Mouse (Mus musculus) hindbrain, embryonic 13.5 days (tissue): Measurements from ENCODE around the gene Slc9b2. TPM values are rescaled to one million over a fixed set of nuclear protein-coding genes. Genes with fewer than 3 reads are reported as not detected.

Experiments used
- ATAC-seq: fragments of 200-750 bp; cut with Nextera tagmentation; 2 replicates; pipeline ENCODE4 v1.8.0; 2017; ENCODE audit warnings: moderate TSS enrichment; ENCODE audit not compliant: low FRiP score
- H3K27ac ChIP-seq: fragments of 300-500 bp; sonication (generic); 2 replicates; pipeline ENCODE4 v1.5.1; 2015; ENCODE audit warnings: inconsistent platforms, mild to moderate bottlenecking, moderate library complexity
- H3K27me3 ChIP-seq: fragments of 300-500 bp; sonication (generic); 2 replicates; pipeline ENCODE4 v1.6.1; 2015; ENCODE audit warnings: mild to moderate bottlenecking, inconsistent platforms
- H3K36me3 ChIP-seq: fragments of 300-500 bp; sonication (generic); 2 replicates; pipeline ENCODE4 v1.6.1; 2015; ENCODE audit warnings: mild to moderate bottlenecking, inconsistent platforms
- H3K4me1 ChIP-seq: fragments of 300-500 bp; sonication (generic); replicated peaks from 2 replicates; pipeline ENCODE4 v1.6.1; 2015; ENCODE audit warnings: inconsistent platforms
- H3K4me2 ChIP-seq: fragments of 300-500 bp; sonication (generic); 2 replicates; pipeline ENCODE4 v1.6.1; 2015; ENCODE audit warnings: inconsistent platforms, mild to moderate bottlenecking, moderate library complexity
- H3K4me3 ChIP-seq: fragments of 300-500 bp; sonication (generic); 2 replicates; pipeline ENCODE4 v1.5.1; 2015; ENCODE audit warnings: mild to moderate bottlenecking, inconsistent platforms
- H3K9ac ChIP-seq: fragments of 300-500 bp; sonication (generic); 2 replicates; pipeline ENCODE4 v1.6.1; 2015; ENCODE audit warnings: mild to moderate bottlenecking, inconsistent platforms
- H3K9me3 ChIP-seq: fragments of 300-500 bp; sonication (generic); 2 replicates; pipeline ENCODE4 v1.6.1; 2016; ENCODE audit warnings: inconsistent platforms
- whole genome bisulfite sequencing: fragments of 180-500 bp; shearing (Covaris S2); methylation state at CpG from one replicate; pipeline ENCODE4 v1.1.7; 2015; 5-methylcytosine and 5-hydroxymethylcytosine counted together
- polyA plus RNA-seq: library from polyadenylated mRNA; unstranded; fragments of >200 nt; fragmentation: Nextera tagmentation; extraction: Ambion mirVana; gene quantifications from 2 replicates; pipeline ENCODE4 v1.2.1, GENCODE M21; 2015

The Slc9b2 gene
- polyA plus RNA-seq, 1 experiment from 2014 or later, result 1.4 TPM

GRCm38 (mm10) chr3:135288138-135288750 lies 19.3 kb upstream of the Slc9b2 start:
- 90% methylated on average over 8 of the region's 8 CpGs for WGBS
- H3K27me3 ChIP-seq, result no peaks in the 10 kb centered on the region
- no peak overlapping the region for H3K4me2 ChIP-seq
- no peak for ATAC-seq
- H3K4me1 ChIP-seq, result no peaks in the 10 kb centered on the region
- H3K4me3 ChIP-seq, result no peak overlapping the region
- no peaks in the 10 kb centered on the region for H3K9me3 ChIP-seq
- H3K36me3 ChIP-seq, result no peaks in the 10 kb centered on the region
- no peak overlapping the region for H3K27ac ChIP-seq
- no peak overlapping the region for H3K9ac ChIP-seq

DNA sequence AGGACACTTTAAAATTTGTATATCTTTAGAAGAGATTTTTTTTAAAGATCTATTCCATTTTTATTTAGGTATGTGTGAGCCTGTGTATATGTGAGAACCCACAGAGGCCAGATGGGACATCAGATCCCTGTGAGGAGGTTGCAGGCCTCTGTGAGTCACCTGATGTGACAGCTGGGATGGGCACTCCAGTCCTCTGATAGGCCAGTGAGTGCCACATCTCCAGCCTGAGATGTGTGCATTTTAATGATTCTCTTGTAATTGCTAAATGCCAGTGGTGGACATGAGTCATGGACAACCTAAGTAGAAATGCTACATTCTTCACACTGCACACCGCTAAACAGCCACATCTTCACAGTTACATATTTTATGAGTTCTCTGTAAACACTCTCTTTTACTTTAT lies 18.4 kb upstream of the Slc9b2 start:
- Histone ChIP-seq H3K9me3 (no peaks in the 10 kb centered on the region), H3K27me3 (no peaks in the 10 kb centered on the region), H3K9ac (no peak overlapping the region), H3K4me2 (no peak overlapping the region), H3K27ac (no peak overlapping the region), H3K36me3 (no peaks in the 10 kb centered on the region), H3K4me3 (no peak overlapping the region), H3K4me1 (peaks cover 3% of the 10 kb centered on the region; the same call in 1 of the 2 replicates)
- no peak for ATAC-seq
- 92% methylated on average over 1 of the region's 1 CpGs for WGBS

GRCm38 (mm10) chr3:135290249-135290894 lies 17.1 kb upstream of the Slc9b2 start:
- ATAC-seq, result peak; percentile 83
- WGBS, result 100% methylated on average over 5 of the region's 7 CpGs
- H3K4me3 ChIP-seq, result no peak overlapping the region
- no peaks in the 10 kb centered on the region for H3K36me3 ChIP-seq
- H3K4me2 ChIP-seq, result no peak overlapping the region
- H3K9ac ChIP-seq, result no peak overlapping the region
- no peak overlapping the region for H3K27ac ChIP-seq
- H3K27me3 ChIP-seq, result no peaks in the 10 kb centered on the region
- peaks cover 3% of the 10 kb centered on the region; the same call in 1 of the 2 replicates for H3K4me1 ChIP-seq
- H3K9me3 ChIP-seq, result no peaks in the 10 kb centered on the region

GRCm38 (mm10) chr3:135293703-135294102 lies 13.8 kb upstream of the Slc9b2 start:
- Histone ChIP-seq H3K9me3 (no peaks in the 10 kb centered on the region), H3K9ac (no peak overlapping the region), H3K4me3 (no peak overlapping the region), H3K36me3 (no peaks in the 10 kb centered on the region), H3K27ac (no peak overlapping the region), H3K4me1 (peaks cover 3% of the 10 kb centered on the region; the same call in 1 of the 2 replicates), H3K4me2 (no peak overlapping the region), H3K27me3 (no peaks in the 10 kb centered on the region)
- peak; percentile 6; the same call in 1 of the 2 replicates for ATAC-seq
- 53% methylated on average over 7 of the region's 7 CpGs for WGBS

DNA sequence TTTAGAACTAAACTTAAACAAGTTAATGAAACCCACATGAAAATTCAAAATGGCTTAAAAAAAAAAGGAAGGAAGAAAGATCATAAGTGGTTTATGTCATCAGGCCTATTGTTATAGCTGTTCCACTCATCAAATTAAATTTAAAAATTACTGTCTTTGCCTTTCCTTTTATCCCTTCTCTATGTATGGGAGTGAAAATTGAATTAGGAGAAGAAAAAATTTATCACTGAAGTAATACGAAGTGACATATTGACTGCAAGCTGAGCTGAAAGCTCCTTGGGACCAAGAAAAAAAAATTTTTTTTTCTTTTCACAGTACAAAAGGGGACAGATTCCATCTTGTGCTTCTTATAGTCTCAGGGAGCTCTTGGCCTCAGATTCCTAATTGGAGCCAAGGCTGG lies 11.9 kb upstream of the Slc9b2 start:
- H3K36me3 ChIP-seq, result no peaks in the 10 kb centered on the region
- WGBS, result 90% methylated on average over 1 of the region's 1 CpGs
- no peak overlapping the region for H3K4me2 ChIP-seq
- no peak for ATAC-seq
- H3K9me3 ChIP-seq, result no peaks in the 10 kb centered on the region
- H3K4me3 ChIP-seq, result no peak overlapping the region
- H3K9ac ChIP-seq, result no peak overlapping the region
- H3K27ac ChIP-seq, result no peak overlapping the region
- H3K27me3 ChIP-seq, result no peaks in the 10 kb centered on the region
- H3K4me1 ChIP-seq, result peaks cover 3% of the 10 kb centered on the region; the same call in 1 of the 2 replicates

- no peak overlapping the region for H3K4me2 ChIP-seq
- no peak overlapping the region for H3K4me3 ChIP-seq
- no peaks in the 10 kb centered on the region for H3K9me3 ChIP-seq
- peaks cover 3% of the 10 kb centered on the region; the same call in 1 of the 2 replicates for H3K4me1 ChIP-seq
- 89% methylated on average over 3 of the region's 3 CpGs for WGBS
- no peak overlapping the region for H3K9ac ChIP-seq
- H3K27me3 ChIP-seq, result no peaks in the 10 kb centered on the region
- no peaks in the 10 kb centered on the region for H3K36me3 ChIP-seq
- H3K27ac ChIP-seq, result no peak overlapping the region
- no peak for ATAC-seq
These were observed 8.9 kb upstream of the Slc9b2 start for GRCm38 (mm10) chr3:135298560-135298959.

- 51% methylated on average over 6 of the region's 6 CpGs for WGBS
- H3K4me3 ChIP-seq, result no peak overlapping the region
- H3K27ac ChIP-seq, result no peak overlapping the region
- no peak overlapping the region for H3K9ac ChIP-seq
- no peaks in the 10 kb centered on the region for H3K9me3 ChIP-seq
- H3K27me3 ChIP-seq, result no peaks in the 10 kb centered on the region
- no peak for ATAC-seq
- H3K36me3 ChIP-seq, result no peaks in the 10 kb centered on the region
- peaks cover 9% of the 10 kb centered on the region; the same call in 1 of the 2 replicates for H3K4me1 ChIP-seq
- no peak overlapping the region for H3K4me2 ChIP-seq
These were observed 7.4 kb upstream of the Slc9b2 start for GRCm38 (mm10) chr3:135300081-135300480.

- no peak for ATAC-seq
These were observed 3.4 kb upstream of the Slc9b2 start for GRCm38 (mm10) chr3:135304060-135304459.

GRCm38 (mm10) chr3:135304566-135304965 lies 2.9 kb upstream of the Slc9b2 start:
- H3K4me3 ChIP-seq, result no peak overlapping the region
- no peak overlapping the region for H3K4me2 ChIP-seq
- peaks cover 10% of the 10 kb centered on the region; the same call in 1 of the 2 replicates for H3K27me3 ChIP-seq
- H3K4me1 ChIP-seq, result peaks cover 19% of the 10 kb centered on the region
- no peak overlapping the region for H3K9ac ChIP-seq
- no peak overlapping the region for H3K27ac ChIP-seq
- no peaks in the 10 kb centered on the region for H3K36me3 ChIP-seq
- no peak for ATAC-seq
- no peaks in the 10 kb centered on the region for H3K9me3 ChIP-seq
- whole genome bisulfite sequencing, result 11% methylated on average over 9 of the region's 9 CpGs

More at GRCm38 (mm10) chr3:135304060-135304459, 3.4 kb upstream of the Slc9b2 start:
- Histone ChIP-seq H3K27ac (no peak overlapping the region), H3K36me3 (no peaks in the 10 kb centered on the region), H3K9me3 (no peaks in the 10 kb centered on the region), H3K4me3 (no peak overlapping the region), H3K4me2 (no peak overlapping the region), H3K4me1 (peaks cover 19% of the 10 kb centered on the region), H3K9ac (no peak overlapping the region), H3K27me3 (peaks cover 10% of the 10 kb centered on the region; the same call in 1 of the 2 replicates)
- 10% methylated on average over 6 of the region's 6 CpGs for WGBS

GRCm38 (mm10) chr3:135312916-135313491 lies 5.5 kb downstream of the Slc9b2 start:
- H3K9ac ChIP-seq, result no peak overlapping the region
- H3K4me3 ChIP-seq, result no peak overlapping the region
- H3K4me2 ChIP-seq, result no peak overlapping the region
- 0 out of 2 replicates have a peak, but pooled peaks cover 2% of the 10 kb centered on the region for H3K27me3 ChIP-seq
- H3K4me1 ChIP-seq, result peaks cover 2% of the 10 kb centered on the region; the same call in 1 of the 2 replicates
- ATAC-seq, result no peak
- WGBS, result 38% methylated on average over 2 of the region's 2 CpGs
- no peaks in the 10 kb centered on the region for H3K36me3 ChIP-seq
- H3K9me3 ChIP-seq, result no peaks in the 10 kb centered on the region
- no peak overlapping the region for H3K27ac ChIP-seq

GRCm38 (mm10) chr3:135313727-135314126 lies 6.2 kb downstream of the Slc9b2 start:
- no peak overlapping the region for H3K4me2 ChIP-seq
- no peak overlapping the region for H3K4me3 ChIP-seq
- H3K27ac ChIP-seq, result no peak overlapping the region
- H3K9me3 ChIP-seq, result no peaks in the 10 kb centered on the region
- H3K4me1 ChIP-seq, result no peaks in the 10 kb centered on the region
- H3K36me3 ChIP-seq, result no peaks in the 10 kb centered on the region
- H3K9ac ChIP-seq, result no peak overlapping the region
- ATAC-seq, result no peak
- no peaks in the 10 kb centered on the region for H3K27me3 ChIP-seq
- 34% methylated on average over 2 of the region's 2 CpGs for WGBS

- no peaks in the 10 kb centered on the region for H3K9me3 ChIP-seq
- no peaks in the 10 kb centered on the region for H3K27me3 ChIP-seq
- H3K4me3 ChIP-seq, result no peak overlapping the region
- no peak for ATAC-seq
- no peak overlapping the region for H3K27ac ChIP-seq
- no peaks in the 10 kb centered on the region for H3K4me1 ChIP-seq
- no peak overlapping the region for H3K9ac ChIP-seq
- WGBS, result 62% methylated on average over 2 of the region's 2 CpGs
- no peak overlapping the region for H3K4me2 ChIP-seq
- no peaks in the 10 kb centered on the region for H3K36me3 ChIP-seq
These were observed 7.3 kb downstream of the Slc9b2 start for GRCm38 (mm10) chr3:135314811-135315210.
